Mouse (Mus musculus) embryonic stem cell, embryonic (primary cell): Measurements from ENCODE around the gene Olfr288.

ENCODE experiments used
- CTCF ChIA-PET, 4 experiments: fragments of 300-600 bp in 2 of 4; fragments of 350-600 bp in 2 of 4; sonication (Branson Sonifier 250); formaldehyde crosslinking; loops; one replicate each; lab custom pipeline; 2022; ENCODE audit warnings: inconsistent platforms in 2 of 4; lab: Charles Lee
- POLR2A ChIA-PET, 4 experiments: fragments of 300-600 bp in 2 of 4; fragments of 350-600 bp in 2 of 4; sonication (Branson Sonifier 250); formaldehyde crosslinking; loops; one replicate each; lab custom pipeline; 2022; ENCODE audit warnings: antibody characterized with exemption in 4 of 4, inconsistent platforms in 1 of 4; lab: Charles Lee

Gene Olfr288

DNA sequence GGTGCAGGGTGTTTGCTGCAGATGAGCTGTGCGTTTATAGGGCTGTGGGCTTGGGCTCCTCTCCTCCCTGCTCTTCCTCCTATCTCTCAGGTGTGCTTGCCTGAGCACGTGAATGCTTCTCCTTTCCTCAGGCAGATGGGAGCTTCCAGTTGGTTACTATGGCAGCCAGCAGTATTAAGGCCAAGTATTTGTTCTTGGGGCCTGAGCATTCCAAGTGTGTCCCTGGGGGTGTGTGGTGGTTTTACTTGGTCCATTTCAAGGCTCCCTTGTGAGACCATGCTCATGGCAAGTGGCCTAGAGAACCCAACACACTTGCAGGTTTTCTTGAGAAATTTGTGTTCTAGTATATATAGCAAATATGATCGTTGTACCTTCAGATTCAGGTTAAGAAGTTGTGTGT, at the start of gene Olfr288:
Olfr288 (minus strand) TSS at position 101 of the 400 bp plus-strand sequence.
- POLR2A ChIA-PET = interaction anchor here in 1 of 4 experiments (1.0 kb wide), 1 partner anchor 13 kb away, joined by 3 read pairs; no protein-coding TSS in a partner anchor

DNA sequence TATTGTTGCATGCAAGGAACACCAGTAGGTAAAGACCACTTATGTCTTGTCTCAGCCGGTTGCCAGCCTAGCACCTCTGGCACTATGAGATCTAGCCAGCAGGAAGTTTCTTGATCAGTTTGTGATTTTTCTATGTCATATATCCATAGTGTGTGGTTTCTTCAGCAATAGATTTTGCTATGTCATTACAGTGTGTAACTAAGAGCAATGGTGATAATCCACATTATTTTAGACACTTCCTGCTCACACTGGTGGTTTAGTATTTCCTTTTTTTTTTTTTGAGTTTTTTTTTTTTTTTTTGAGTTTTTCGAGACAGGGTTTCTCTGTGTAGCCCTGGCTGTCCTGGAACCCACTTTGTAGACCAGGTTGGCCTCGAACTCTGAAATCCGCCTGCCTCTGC, 40.1 kb upstream of the Olfr288 start:
- POLR2A ChIA-PET = no interaction called here
- CTCF ChIA-PET = no interaction called here

More for the DNA sequence above, at the start of gene Olfr288:
- CTCF ChIA-PET = interaction anchor here in 2 of 4 experiments (0.5 to 0.7 kb wide), 2 partner anchors 14 to 318 kb away, joined by 3 read pairs; no protein-coding TSS in a partner anchor

GRCm38 (mm10) chr15:98234350-98234749, 39.0 kb upstream of the Olfr288 start, which contains the start of gene Olfr286:
Olfr286 (minus strand) TSS chr15:98234450.
- POLR2A ChIA-PET = no interaction called here
- CTCF ChIA-PET = interaction anchor here in 1 of 4 experiments (0.6 kb wide), 1 partner anchor 188 kb away, joined by 4 read pairs; no protein-coding TSS in a partner anchor

DNA sequence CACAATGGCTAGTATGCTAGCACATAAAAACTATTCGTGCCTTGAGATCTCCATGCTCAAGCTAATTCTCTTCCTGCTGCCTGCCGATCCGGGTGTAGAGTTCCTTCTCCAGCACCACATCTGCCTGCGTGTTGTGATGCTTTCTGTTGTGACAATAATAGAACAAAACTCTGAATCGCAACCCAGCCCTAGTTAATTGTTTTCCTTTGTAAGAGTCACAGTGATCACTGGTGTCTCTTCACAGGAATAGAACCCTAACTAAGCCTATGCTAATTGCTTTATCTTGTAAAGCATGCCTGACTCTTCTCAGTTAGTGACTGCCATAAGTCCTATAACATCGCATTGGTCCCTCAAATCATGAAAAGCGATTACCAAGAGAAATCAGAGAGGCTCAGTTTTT, 30.8 kb upstream of the Olfr288 start:
- POLR2A ChIA-PET = interaction anchor here in 1 of 4 experiments (0.9 to 1.4 kb wide), 3 partner anchors 12 to 21 kb away, joined by 3 to 5 read pairs (median 4); no protein-coding TSS in a partner anchor
- CTCF ChIA-PET = interaction anchor here in 2 of 4 experiments (0.6 to 0.7 kb wide), 2 partner anchors 164 to 326 kb away, joined by 3 to 4 read pairs; no protein-coding TSS in a partner anchor

- POLR2A ChIA-PET = interaction anchor here in 1 of 4 experiments (0.9 to 1.4 kb wide), 3 partner anchors 12 to 21 kb away, joined by 3 to 5 read pairs (median 4); no protein-coding TSS in a partner anchor
- CTCF ChIA-PET = interaction anchor here in 3 of 4 experiments (0.6 to 0.7 kb wide), 3 partner anchors 164 to 1289 kb away, joined by 3 to 4 read pairs (median 4); no protein-coding TSS in a partner anchor
These were observed 30.3 kb upstream of the Olfr288 start for GRCm38 (mm10) chr15:98225610-98226009.

DNA sequence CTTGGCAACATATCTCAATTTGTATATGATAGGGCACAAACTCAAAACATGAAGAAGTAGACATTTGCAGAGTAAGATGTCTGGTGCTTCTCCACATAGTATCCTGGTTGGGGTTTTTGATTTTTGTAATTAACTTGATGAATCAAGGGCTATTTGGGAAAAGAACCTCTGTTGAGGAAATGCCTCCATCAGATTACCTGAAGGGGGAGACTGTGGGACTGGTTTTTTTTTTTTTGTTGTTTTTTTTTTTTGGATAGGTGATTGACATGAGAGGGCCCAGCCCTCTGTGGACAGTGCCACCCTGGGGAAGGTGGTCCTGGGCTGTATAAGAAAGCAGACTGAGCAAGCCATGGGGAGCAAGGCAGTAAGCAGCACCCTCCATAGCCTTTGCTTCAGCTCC, 27.0 kb upstream of the Olfr288 start:
- ChIA-PET CTCF (interaction anchor here in 1 of 4 experiments (2.8 kb wide), 1 partner anchor 167 kb away, joined by 7 read pairs; no protein-coding TSS in a partner anchor), POLR2A (no interaction called here)

- CTCF ChIA-PET = interaction anchor here in 1 of 4 experiments (2.8 kb wide), 1 partner anchor 169 kb away, joined by 7 read pairs; no protein-coding TSS in a partner anchor
- POLR2A ChIA-PET = no interaction called here
These were observed 25.5 kb upstream of the Olfr288 start, which contains the start of the genes Gm44579 and Olfr287 for GRCm38 (mm10) chr15:98220877-98221276. Gm44579 (minus strand) TSS chr15:98220977. Olfr287 (minus strand) TSS chr15:98221056.

DNA sequence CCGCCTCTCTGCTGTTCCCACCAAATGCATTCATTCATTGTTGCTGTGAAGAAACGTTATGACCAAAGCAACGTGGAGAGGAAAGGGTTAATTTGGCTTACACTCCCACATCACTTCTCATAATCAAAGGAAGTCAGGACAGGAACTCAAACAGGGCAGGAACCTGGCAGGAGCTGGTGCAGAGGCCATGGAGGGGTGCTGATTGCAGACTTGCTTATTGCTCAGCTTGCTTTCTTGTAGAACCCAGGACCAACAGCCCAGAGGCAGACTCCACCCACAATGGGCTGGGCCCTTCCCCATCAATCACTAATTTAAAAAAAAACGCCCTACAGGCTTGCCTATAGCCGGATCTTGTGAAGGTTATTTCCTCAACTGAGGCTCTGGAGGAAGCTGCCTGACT, 18.8 kb upstream of the Olfr288 start:
- CTCF ChIA-PET = interaction anchor here in 3 of 4 experiments (0.6 to 0.7 kb wide), 5 partner anchors 121 to 547 kb away, joined by 3 to 6 read pairs (median 3); partner anchors contain the start of gene Senp1 (in 1 of the 3)

DNA sequence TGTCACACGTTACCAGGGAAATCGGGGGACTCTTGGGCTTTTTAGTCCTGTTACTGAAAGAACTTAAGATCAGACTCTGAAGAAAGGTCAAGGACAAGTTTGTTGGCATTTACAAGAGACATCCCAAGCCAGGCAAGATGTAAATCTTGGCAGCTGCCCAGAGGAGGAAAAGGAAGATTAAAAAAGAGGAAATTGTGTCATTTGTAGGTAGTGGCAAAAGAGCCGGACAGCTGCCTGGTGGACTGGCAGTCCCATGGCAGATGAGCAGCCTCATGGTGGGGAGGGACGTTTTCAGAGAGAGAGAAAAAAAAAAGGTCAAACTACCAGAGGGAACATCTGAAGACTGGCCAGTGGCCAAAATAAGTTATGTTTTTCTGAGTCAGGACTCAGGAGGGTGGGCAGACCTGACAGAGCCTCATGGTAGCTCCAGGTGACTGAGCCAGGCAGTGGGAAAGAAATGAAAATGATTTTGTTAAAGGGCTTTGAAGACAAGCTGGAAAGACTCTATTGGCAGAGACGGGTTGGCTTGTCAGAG, 18.1 kb upstream of the Olfr288 start:
- CTCF ChIA-PET = interaction anchor here in 2 of 4 experiments (0.6 kb wide), 2 partner anchors 262 to 265 kb away, joined by 3 to 4 read pairs; no protein-coding TSS in a partner anchor
- POLR2A ChIA-PET = interaction anchor here in 3 of 4 experiments (0.7 to 1.4 kb wide), 4 partner anchors 9 to 356 kb away, joined by 3 to 4 read pairs (median 3); no protein-coding TSS in a partner anchor

More for the DNA sequence above, 18.8 kb upstream of the Olfr288 start:
- POLR2A ChIA-PET = interaction anchor here in 3 of 4 experiments (0.5 to 1.4 kb wide), 6 partner anchors 11 to 357 kb away, joined by 3 to 4 read pairs (median 4); no protein-coding TSS in a partner anchor

GRCm38 (mm10) chr15:98209676-98210075, 14.3 kb upstream of the Olfr288 start:
- ChIA-PET POLR2A (no interaction called here), CTCF (no interaction called here)

- ChIA-PET POLR2A (no interaction called here), CTCF (no interaction called here)
These were observed 10.9 kb downstream of the Olfr288 start for GRCm38 (mm10) chr15:98184456-98184855.

DNA sequence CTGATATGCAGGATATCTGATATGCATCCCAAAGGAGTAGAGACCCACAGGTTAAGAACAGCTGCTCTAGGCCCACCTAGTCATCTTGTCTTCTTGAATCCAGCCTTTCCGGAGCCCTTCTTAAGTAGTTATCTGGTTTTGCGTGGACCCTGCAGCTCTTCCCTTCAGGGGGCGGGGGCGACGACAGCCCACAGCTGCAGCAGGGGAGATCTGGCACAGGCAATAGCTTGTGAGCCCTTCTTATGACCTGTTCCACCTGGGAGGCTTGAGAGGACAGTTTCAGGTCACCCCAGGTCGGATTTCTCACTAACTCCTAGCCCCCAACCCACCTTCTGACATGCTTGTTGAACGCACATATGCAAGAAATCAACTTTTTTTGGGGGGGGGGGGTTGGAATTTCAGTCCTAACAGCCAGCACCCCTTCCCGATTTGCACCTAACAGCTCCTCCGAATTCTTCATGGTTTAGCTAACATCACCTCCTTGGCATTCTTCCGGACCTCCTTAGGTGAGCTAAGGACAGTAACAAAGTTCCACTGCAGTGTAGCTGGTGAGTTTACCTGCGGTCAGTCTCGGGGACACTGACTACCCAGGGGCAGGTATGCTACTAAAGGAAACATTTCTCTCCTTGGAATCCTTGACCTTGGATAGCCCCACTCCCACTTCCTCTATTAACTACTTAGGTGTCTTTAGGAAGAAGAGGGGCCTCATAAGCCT, 13.3 kb downstream of the Olfr288 start:
- CTCF ChIA-PET = interaction anchor here (0.5 to 3.1 kb wide), 30 partner anchors 8 to 1267 kb away, joined by 3 to 35 read pairs (median 4); partner anchors contain the start of gene Tmem106c (in 1 of the 4)

DNA sequence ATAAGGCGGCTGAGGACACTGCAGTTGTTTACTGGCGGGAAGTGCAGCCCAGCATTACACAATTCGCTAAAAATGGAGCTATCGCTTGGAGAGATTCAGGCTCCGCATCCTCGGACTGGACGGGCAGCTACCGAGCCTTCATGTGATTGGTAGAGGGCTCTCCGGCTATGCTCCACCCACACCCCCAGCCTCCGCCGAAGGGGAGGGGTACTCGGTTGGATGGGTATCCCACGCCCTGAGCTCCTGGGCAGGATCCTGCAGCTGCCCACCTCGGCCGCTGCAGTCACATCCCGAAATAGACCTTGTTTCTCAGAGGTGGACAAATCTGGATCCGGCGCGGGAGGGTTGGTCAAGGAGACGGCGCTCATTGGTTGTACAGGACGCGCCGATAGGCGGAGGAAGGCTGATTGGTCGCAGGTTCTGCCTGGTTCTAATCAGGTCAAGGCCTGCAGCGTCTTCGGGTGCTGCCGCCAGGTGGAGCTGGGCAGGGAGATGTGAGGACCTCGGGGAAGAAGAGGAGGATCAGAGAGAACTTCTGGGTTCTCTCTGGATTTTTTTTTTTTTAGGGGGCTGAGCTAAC, 14.1 kb downstream of the Olfr288 start:
- ChIA-PET CTCF (interaction anchor here (0.5 to 3.1 kb wide), 34 partner anchors 8 to 1318 kb away, joined by 3 to 35 read pairs (median 4); partner anchors contain the start of gene Tmem106c (in 1 of the 4)), POLR2A (interaction anchor here in 3 of 4 experiments (0.7 to 1.5 kb wide), 18 partner anchors 9 to 1543 kb away, joined by 3 to 7 read pairs (median 3); partner anchors contain the start of genes Ccdc184 (in 1 of the 3), Pfkm (in 1 of the 3) and Senp1 (in 1 of the 3))

More for the DNA sequence above, 13.3 kb downstream of the Olfr288 start:
- POLR2A ChIA-PET = interaction anchor here in 2 of 4 experiments (0.8 to 1.5 kb wide), 15 partner anchors 9 to 1544 kb away, joined by 3 to 5 read pairs (median 3); partner anchors contain the start of genes Olfr288 (in 1 of the 2) and Senp1 (in 1 of the 2)

- POLR2A ChIA-PET = interaction anchor here in 3 of 4 experiments (0.7 to 1.5 kb wide), 16 partner anchors 9 to 1543 kb away, joined by 3 to 7 read pairs (median 3); partner anchors contain the start of genes Ccdc184 (in 1 of the 3), Pfkm (in 1 of the 3) and Senp1 (in 1 of the 3)
- CTCF ChIA-PET = interaction anchor here (0.5 to 3.1 kb wide), 24 partner anchors 9 to 1319 kb away, joined by 3 to 35 read pairs (median 4); partner anchors contain the start of gene Tmem106c (in 1 of the 4)
These were observed 14.7 kb downstream of the Olfr288 start for GRCm38 (mm10) chr15:98180567-98181131.

- CTCF ChIA-PET = interaction anchor here in 1 of 4 experiments (0.6 kb wide), 1 partner anchor 81 kb away, joined by 3 read pairs; no protein-coding TSS in a partner anchor
These were observed 18.0 kb downstream of the Olfr288 start for GRCm38 (mm10) chr15:98177320-98177719.

GRCm38 (mm10) chr15:98173821-98174220, 21.5 kb downstream of the Olfr288 start:
- POLR2A ChIA-PET = interaction anchor here in 1 of 4 experiments (0.6 to 0.9 kb wide), 2 partner anchors 31 to 90 kb away, joined by 3 to 4 read pairs; no protein-coding TSS in a partner anchor
- CTCF ChIA-PET = interaction anchor here (0.5 to 1.5 kb wide), 15 partner anchors 8 to 323 kb away, joined by 3 to 4 read pairs (median 3); no protein-coding TSS in a partner anchor

More at GRCm38 (mm10) chr15:98177320-98177719, 18.0 kb downstream of the Olfr288 start:
- POLR2A ChIA-PET = interaction anchor here in 2 of 4 experiments (0.5 to 1.0 kb wide), 2 partner anchors 22 to 539 kb away, joined by 3 read pairs; no protein-coding TSS in a partner anchor
